Mouse (Mus musculus): ENCODE measurements around the gene Akna. TPM values are rescaled to one million over a fixed set of nuclear protein-coding genes. Genes with fewer than 3 reads are reported as not detected.

The Akna gene
- polyA plus RNA-seq (2016; fragmentation: Nextera tagmentation; extraction: Ambion mirVana) = 10.2 and 13.1 TPM in 2 replicates

DNA sequence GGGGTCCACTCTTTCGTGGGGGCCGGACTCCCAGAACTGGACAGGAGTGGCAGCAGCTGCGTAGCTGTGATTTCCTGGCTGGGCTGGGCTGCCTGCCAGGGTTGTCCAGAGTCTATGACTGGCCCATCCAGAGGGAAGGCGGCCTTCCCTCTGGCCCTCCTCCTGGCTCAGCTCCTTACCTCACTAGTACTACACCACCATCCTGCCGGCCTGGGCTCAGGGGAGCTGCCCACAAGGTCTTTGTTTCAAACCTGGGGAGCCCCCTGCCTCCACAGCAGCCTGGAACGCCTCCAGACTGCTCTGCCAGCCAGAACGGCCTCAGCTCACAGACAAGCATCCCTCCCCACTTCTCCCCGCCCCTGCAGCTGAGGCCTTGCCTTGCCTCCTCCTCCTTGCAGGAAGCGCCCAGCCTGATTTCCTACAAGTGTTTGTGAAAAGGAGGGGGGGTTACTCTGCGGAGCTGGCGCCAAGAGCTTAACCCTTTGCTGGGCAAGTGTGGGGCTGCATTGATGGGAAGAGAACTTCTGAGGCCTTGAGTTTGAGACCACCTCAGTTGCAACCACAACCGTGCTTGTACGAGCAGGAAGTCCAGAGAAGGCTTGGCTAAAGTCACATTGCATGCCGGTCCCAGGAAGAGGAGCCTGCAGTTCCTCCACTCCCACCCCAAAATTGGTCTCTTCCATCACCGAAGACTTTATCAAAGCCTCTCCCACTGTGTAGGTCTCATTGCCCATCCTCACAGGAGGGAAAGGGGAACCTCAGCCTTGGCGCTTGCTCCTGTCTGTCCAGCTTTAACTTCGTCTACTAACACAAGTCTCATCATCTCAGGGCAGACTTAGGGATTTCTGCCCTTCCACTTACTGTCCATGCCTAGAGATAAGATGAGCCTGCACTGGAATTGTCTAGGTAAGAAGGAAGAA, at the start of gene Akna:
TSS of gene Akna (minus strand) at position 315 of the 920 bp plus-strand sequence.
- peak; percentile 70 for DNase-seq (ENCODE audit: extremely low spot score, low spot score)
- H3K4me3 ChIP-seq = peak within 1 kb of the TSS; percentile 43
- no peaks in the 10 kb centered on the region for H3K9me3 ChIP-seq
- no peaks in the 10 kb centered on the region for H3K36me3 ChIP-seq (replicated peaks)
- WGBS = 20% methylated on average over 17 of the region's 17 CpGs
- peak within 1 kb of the TSS; percentile 89 for H3K27ac ChIP-seq
- H3K27me3 ChIP-seq (ENCODE audit: poor library complexity, severe bottlenecking) = peaks cover 6% of the 10 kb centered on the region
- peaks cover 68% of the 10 kb centered on the region for H3K4me1 ChIP-seq

DNA sequence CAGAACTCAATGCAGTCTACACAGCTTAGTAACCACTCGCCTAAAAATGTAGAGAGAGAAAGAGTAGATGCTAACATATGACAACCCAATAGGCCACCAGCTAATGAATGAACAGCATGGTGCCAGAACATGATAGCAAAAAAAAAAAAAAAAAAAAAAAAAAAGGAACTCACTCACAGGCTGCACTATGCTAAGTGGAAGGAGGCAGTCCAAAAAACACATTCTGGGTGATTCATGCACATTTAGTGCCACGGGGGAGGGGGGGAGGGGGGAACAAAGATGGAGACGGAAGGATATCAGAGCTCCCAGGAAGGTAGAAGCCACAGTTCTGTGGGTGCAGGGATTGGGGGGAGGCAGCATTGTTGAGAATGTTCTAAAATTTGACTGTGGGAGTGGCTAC, 49.4 kb upstream of the Akna start:
- no peak overlapping the region for H3K27ac ChIP-seq
- no peak overlapping the region for H3K4me3 ChIP-seq
- H3K9me3 ChIP-seq = peaks cover 8% of the 10 kb centered on the region; the same call in 1 of the 2 replicates
- H3K36me3 ChIP-seq (replicated peaks) = peaks cover 19% of the 10 kb centered on the region
- 69% methylated on average over 3 of the region's 3 CpGs for WGBS
- H3K27me3 ChIP-seq (ENCODE audit: poor library complexity, severe bottlenecking) = peaks cover 48% of the 10 kb centered on the region
- peaks cover 22% of the 10 kb centered on the region for H3K4me1 ChIP-seq
- DNase-seq (ENCODE audit: extremely low spot score, low spot score) = no peak

DNA sequence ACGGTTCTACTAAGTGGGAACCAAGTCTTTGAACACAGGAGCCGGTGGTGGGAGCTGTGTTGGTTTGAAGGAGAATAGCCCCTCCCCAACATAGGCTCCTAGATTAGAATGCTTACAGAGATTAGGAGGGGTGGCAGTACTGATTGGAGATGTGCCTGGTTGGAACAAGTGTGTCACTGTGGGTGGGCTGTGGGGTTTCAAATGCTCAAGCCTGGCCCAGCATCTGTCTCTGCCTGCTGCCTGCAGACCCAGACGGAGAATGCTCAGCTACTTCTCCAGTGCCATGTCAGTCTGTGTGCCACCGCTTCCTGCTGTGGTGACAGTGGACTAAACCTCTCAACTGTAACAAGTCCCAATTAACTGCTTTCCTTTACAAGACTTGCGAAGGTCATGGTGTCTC, 47.4 kb upstream of the Akna start:
- no peak for DNase-seq (ENCODE audit: extremely low spot score, low spot score)
- H3K9me3 ChIP-seq = peaks cover 13% of the 10 kb centered on the region; the same call in 1 of the 2 replicates
- H3K27ac ChIP-seq = no peak overlapping the region
- H3K36me3 ChIP-seq (replicated peaks) = peaks cover 29% of the 10 kb centered on the region
- WGBS = 88% methylated on average over 5 of the region's 5 CpGs
- H3K4me3 ChIP-seq = no peak overlapping the region
- peaks cover 28% of the 10 kb centered on the region for H3K27me3 ChIP-seq (ENCODE audit: poor library complexity, severe bottlenecking)
- H3K4me1 ChIP-seq = peaks cover 13% of the 10 kb centered on the region

DNA sequence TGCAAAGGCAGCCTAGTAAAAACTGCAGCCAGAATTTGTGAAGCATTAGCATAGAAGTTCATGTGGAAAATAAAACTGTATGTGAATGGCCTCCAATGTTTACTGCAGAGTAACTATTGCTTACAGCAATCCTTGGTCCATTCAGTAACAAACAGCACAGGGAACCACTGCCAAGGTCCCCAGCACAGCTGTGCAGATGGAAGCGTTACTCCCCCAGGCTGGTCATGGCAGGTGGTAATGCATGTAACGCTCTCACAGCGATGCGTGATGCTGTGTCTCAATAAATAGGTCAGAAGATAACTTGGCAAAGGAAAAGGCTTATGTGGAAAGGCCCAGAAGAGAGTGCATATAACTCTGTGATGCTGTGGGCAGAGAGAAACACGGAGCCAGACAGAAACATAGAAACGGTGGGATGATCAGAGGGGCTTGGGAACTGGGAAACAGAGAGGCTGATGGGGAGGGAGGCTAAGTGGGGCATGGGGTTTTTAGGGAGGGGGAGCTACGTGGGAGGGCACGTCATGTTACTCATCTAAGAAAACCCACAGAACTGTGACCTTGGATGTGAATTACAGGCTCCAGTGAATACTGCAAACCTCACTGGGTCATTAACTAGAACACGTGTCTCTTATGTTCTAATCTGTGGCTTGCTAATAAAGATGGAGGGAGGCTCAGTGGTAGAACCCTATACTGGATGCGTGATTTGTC, 41.4 kb upstream of the Akna start:
- H3K36me3 ChIP-seq (replicated peaks) = peaks cover 32% of the 10 kb centered on the region
- 91% methylated on average over 10 of the region's 10 CpGs for WGBS

DNA sequence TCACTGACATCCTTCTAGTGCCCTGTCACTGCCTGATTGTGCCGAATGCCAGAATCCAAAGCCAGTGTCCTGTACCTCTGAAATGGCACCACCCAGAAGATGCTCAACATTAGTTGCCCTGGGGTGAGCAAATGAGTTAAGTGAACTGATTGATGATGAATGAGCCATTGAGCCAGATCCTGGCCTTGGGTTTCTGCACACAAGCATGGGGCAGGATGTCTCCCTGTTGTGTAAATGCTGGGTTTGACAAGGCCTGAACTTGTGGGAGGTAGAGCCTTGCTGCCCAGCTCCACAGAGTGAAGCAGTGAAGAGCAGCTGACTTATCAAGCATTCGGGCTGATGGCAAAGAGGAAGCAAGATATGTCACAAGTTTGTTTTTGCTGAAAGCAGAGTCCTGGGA, 39.9 kb upstream of the Akna start:
- Histone ChIP-seq H3K36me3 (replicated peaks) (peaks cover 30% of the 10 kb centered on the region), H3K27ac (no peak overlapping the region)
- 95% methylated on average over 2 of the region's 2 CpGs for WGBS

More for the DNA sequence above, 41.4 kb upstream of the Akna start:
- H3K4me1 ChIP-seq = no peaks in the 10 kb centered on the region
- no peak overlapping the region for H3K27ac ChIP-seq
- H3K27me3 ChIP-seq (ENCODE audit: poor library complexity, severe bottlenecking) = no peaks in the 10 kb centered on the region
- no peak overlapping the region for H3K4me3 ChIP-seq
- DNase-seq (ENCODE audit: extremely low spot score, low spot score) = no peak
- peaks cover 15% of the 10 kb centered on the region; the same call in 1 of the 2 replicates for H3K9me3 ChIP-seq

GRCm38 (mm10) chr4:63441616-63442015, 38.5 kb upstream of the Akna start:
- Histone ChIP-seq H3K4me3 (no peak overlapping the region), H3K27ac (no peak overlapping the region), H3K27me3 (ENCODE audit: poor library complexity, severe bottlenecking) (no peaks in the 10 kb centered on the region), H3K36me3 (replicated peaks) (peaks cover 27% of the 10 kb centered on the region), H3K4me1 (no peaks in the 10 kb centered on the region), H3K9me3 (peaks cover 11% of the 10 kb centered on the region; the same call in 1 of the 2 replicates)
- WGBS = 91% methylated on average over 7 of the region's 7 CpGs
- no peak for DNase-seq (ENCODE audit: extremely low spot score, low spot score)

More for the DNA sequence above, 39.9 kb upstream of the Akna start:
- Histone ChIP-seq H3K9me3 (peaks cover 11% of the 10 kb centered on the region; the same call in 1 of the 2 replicates), H3K4me3 (no peak overlapping the region), H3K4me1 (no peaks in the 10 kb centered on the region), H3K27me3 (ENCODE audit: poor library complexity, severe bottlenecking) (no peaks in the 10 kb centered on the region)
- no peak for DNase-seq (ENCODE audit: extremely low spot score, low spot score)

DNA sequence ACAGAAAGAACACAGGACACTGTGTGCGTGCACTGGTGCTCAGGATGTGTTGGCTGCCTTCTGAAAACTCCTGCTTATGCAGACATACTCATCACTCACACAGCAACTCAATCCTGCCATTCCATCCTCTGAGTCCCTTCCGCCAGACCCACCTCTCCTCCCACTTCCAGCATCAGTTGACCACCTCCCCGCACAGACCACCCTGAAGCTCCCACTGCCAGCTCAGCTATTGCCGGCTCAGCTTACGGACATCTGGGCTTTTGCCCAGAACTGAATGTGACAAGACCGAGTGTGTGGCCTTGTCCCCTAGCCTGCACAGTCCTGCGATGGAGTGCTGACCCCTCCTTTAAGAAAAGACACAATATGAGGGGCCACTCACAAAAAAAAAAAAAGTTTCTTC, 37.1 kb upstream of the Akna start:
- H3K27me3 ChIP-seq (ENCODE audit: poor library complexity, severe bottlenecking) = no peaks in the 10 kb centered on the region
- no peak overlapping the region for H3K27ac ChIP-seq
- WGBS = 85% methylated on average over 7 of the region's 7 CpGs
- H3K4me3 ChIP-seq = no peak overlapping the region
- H3K36me3 ChIP-seq (replicated peaks) = peaks cover 19% of the 10 kb centered on the region
- DNase-seq (ENCODE audit: extremely low spot score, low spot score) = no peak
- peaks cover 7% of the 10 kb centered on the region; the same call in 1 of the 2 replicates for H3K9me3 ChIP-seq
- H3K4me1 ChIP-seq = peaks cover 10% of the 10 kb centered on the region

- peaks cover 6% of the 10 kb centered on the region; the same call in 1 of the 2 replicates for H3K9me3 ChIP-seq
- H3K4me3 ChIP-seq = no peak overlapping the region
- H3K27ac ChIP-seq = no peak overlapping the region
- H3K4me1 ChIP-seq = peaks cover 10% of the 10 kb centered on the region
- H3K36me3 ChIP-seq (replicated peaks) = peaks cover 35% of the 10 kb centered on the region
- 89% methylated on average over 5 of the region's 5 CpGs for WGBS
- DNase-seq (ENCODE audit: extremely low spot score, low spot score) = no peak
- no peaks in the 10 kb centered on the region for H3K27me3 ChIP-seq (ENCODE audit: poor library complexity, severe bottlenecking)
Observed at GRCm38 (mm10) chr4:63437968-63438367, 34.8 kb upstream of the Akna start.

DNA sequence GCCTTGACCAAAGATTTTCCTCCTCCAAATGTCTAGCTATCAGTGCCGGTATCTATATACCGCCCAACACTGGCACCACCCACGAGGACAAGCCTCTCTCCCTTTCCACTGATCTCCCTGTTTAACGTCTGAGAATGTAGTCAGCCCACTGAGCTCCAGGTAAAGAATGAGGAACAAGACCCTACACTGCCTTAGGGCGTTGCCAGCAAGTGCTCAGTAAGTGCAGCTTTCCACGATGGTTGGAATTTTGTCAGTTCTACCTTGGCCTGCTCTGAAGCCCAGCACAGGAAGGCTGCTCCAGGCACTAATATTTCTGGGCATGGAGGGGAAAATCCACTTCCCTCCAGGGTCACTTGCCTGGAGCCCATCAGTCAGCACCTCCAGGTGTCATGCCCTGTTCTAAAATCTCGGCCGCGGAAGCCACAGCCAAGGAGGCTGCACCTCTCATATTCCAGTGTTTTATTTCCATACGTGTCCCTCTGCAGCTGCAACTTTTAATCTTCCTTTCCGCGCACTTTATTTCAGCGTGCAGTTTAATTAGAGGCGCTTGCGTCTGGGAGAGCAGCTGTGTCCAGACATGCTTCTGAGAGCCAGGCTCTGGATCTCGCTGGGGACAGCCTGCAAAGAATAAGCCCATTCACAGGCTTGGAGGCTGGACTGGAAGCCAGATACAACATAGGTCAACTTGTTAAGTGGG, 34.1 kb upstream of the Akna start:
- no peaks in the 10 kb centered on the region for H3K27me3 ChIP-seq (ENCODE audit: poor library complexity, severe bottlenecking)
- no peak for DNase-seq (ENCODE audit: extremely low spot score, low spot score)
- WGBS = 89% methylated on average over 16 of the region's 16 CpGs
- peaks cover 10% of the 10 kb centered on the region for H3K4me1 ChIP-seq
- no peak overlapping the region for H3K4me3 ChIP-seq
- H3K27ac ChIP-seq = no peak overlapping the region
- no peaks in the 10 kb centered on the region; the same call in 1 of the 2 replicates for H3K9me3 ChIP-seq
- peaks cover 34% of the 10 kb centered on the region for H3K36me3 ChIP-seq (replicated peaks)

- Histone ChIP-seq H3K4me3 (no peak overlapping the region), H3K4me1 (peaks cover 10% of the 10 kb centered on the region), H3K27ac (no peak overlapping the region), H3K9me3 (no peaks in the 10 kb centered on the region), H3K36me3 (replicated peaks) (peaks cover 50% of the 10 kb centered on the region), H3K27me3 (ENCODE audit: poor library complexity, severe bottlenecking) (no peaks in the 10 kb centered on the region)
- 83% methylated on average over 9 of the region's 9 CpGs for WGBS
- DNase-seq (ENCODE audit: extremely low spot score, low spot score) = no peak
Observed at GRCm38 (mm10) chr4:63435402-63435801, 32.2 kb upstream of the Akna start.

GRCm38 (mm10) chr4:63431098-63431497, 27.9 kb upstream of the Akna start:
- H3K27me3 ChIP-seq (ENCODE audit: poor library complexity, severe bottlenecking) = no peaks in the 10 kb centered on the region
- H3K4me1 ChIP-seq = peaks cover 33% of the 10 kb centered on the region
- H3K9me3 ChIP-seq = no peaks in the 10 kb centered on the region
- no peak overlapping the region for H3K27ac ChIP-seq
- H3K36me3 ChIP-seq (replicated peaks) = peaks cover 39% of the 10 kb centered on the region
- DNase-seq (ENCODE audit: extremely low spot score, low spot score) = no peak
- 86% methylated on average over 5 of the region's 5 CpGs for whole genome bisulfite sequencing
- no peak overlapping the region for H3K4me3 ChIP-seq

DNA sequence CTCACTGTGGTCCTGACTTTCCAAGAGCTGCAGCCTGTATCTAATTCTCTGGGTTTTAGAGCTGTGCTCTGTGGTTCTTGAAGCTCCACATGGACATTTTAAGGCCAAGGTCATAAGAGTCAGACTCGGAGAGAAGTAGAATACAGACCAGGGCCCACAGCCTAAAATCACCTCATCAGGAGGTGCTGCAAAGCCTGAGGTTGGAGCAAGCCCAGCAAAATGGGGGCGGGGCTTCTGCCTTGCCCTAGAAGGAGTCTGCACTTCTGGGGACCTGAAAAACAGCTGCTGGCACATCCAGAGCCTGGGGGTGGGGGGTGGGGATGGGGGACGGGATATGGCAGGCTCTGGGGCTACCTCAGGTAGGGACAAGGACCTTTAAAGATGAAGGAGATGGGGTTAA, 27.2 kb upstream of the Akna start:
- Histone ChIP-seq H3K4me1 (peaks cover 34% of the 10 kb centered on the region), H3K27ac (no peak overlapping the region), H3K36me3 (replicated peaks) (peaks cover 39% of the 10 kb centered on the region), H3K9me3 (no peaks in the 10 kb centered on the region), H3K27me3 (ENCODE audit: poor library complexity, severe bottlenecking) (no peaks in the 10 kb centered on the region), H3K4me3 (no peak overlapping the region)
- 49% methylated on average over 3 of the region's 3 CpGs for WGBS
- no peak for DNase-seq (ENCODE audit: extremely low spot score, low spot score)
